Mouse (Mus musculus) MEL (cell line): ENCODE measurements around the gene Pip5k1b.

ENCODE experiments used
- CHD2 ChIP-seq: IDR thresholded peaks from 2 replicates; pipeline ENCODE4 v1.6.1; 2011; ENCODE audit warnings: low read length, improper control_type of control experiment
- CTCF ChIP-seq, 3 experiments: IDR thresholded peaks in 2 of 3; conservative IDR thresholded peaks in 1 of 3; 2 replicates each; pipeline ENCODE4 v1.5.1; 2011 to 2012; ENCODE audit warnings: low read length in 3 of 3, low read depth in 2 of 3, mild to moderate bottlenecking in 2 of 3, improper control_type of control experiment in 1 of 3, inconsistent platforms in 1 of 3, mixed read lengths in 1 of 3, moderate library complexity in 1 of 3; ENCODE audit not compliant: control insufficient read depth in 1 of 3, insufficient read depth in 1 of 3, poor library complexity in 1 of 3, severe bottlenecking in 1 of 3
- EP300 ChIP-seq, 2 experiments: IDR thresholded peaks; 2 replicates each; pipeline ENCODE4 v1.6.1; 2011; ENCODE audit warnings: improper control_type of control experiment in 2 of 2, low read length in 2 of 2, low read depth in 1 of 2, mild to moderate bottlenecking in 1 of 2
- GATA1 ChIP-seq: IDR thresholded peaks from 2 replicates; pipeline ENCODE4 v1.6.1; 2011; ENCODE audit warnings: low read depth, low read length, improper control_type of control experiment
- MAX ChIP-seq: IDR thresholded peaks from 2 replicates; pipeline ENCODE4 v1.6.1; 2011; ENCODE audit warnings: low read length, improper control_type of control experiment
- MXI1 ChIP-seq: IDR thresholded peaks from 2 replicates; pipeline ENCODE4 v1.6.1; 2011; ENCODE audit warnings: mild to moderate bottlenecking, low read depth, low read length, improper control_type of control experiment
- POLR2A ChIP-seq, 2 experiments: IDR thresholded peaks; 2 replicates each; pipeline ENCODE4 v1.6.1; 2011 to 2012; ENCODE audit warnings: low read length in 2 of 2, mild to moderate bottlenecking in 2 of 2, control low read depth in 1 of 2, improper control_type of control experiment in 1 of 2, low read depth in 1 of 2, moderate library complexity in 1 of 2; ENCODE audit not compliant: control insufficient read depth in 1 of 2, insufficient read depth in 1 of 2, poor library complexity in 1 of 2
- TAL1 ChIP-seq: IDR thresholded peaks from 2 replicates; pipeline ENCODE4 v1.6.1; 2012; ENCODE audit warnings: mild to moderate bottlenecking, inconsistent platforms, low read length, moderate library complexity, mixed read lengths
- TBP ChIP-seq: IDR thresholded peaks from 2 replicates; pipeline ENCODE4 v1.8.0; 2011; ENCODE audit warnings: low read depth, low read length, improper control_type of control experiment
- USF1 ChIP-seq: IDR thresholded peaks from 2 replicates; pipeline ENCODE4 v1.6.1; 2014; ENCODE audit warnings: low read depth, mild to moderate bottlenecking, inconsistent platforms, low read length, improper control_type of control experiment, moderate library complexity
- ZC3H11A ChIP-seq: IDR thresholded peaks from 2 replicates; pipeline ENCODE4 v1.6.1; 2012; ENCODE audit warnings: low read depth, mild to moderate bottlenecking, inconsistent platforms, low read length, improper control_type of control experiment
- ZNF384 ChIP-seq: IDR thresholded peaks from 2 replicates; pipeline ENCODE4 v1.6.1; 2012; ENCODE audit warnings: low read depth, mild to moderate bottlenecking, inconsistent platforms, low read length, improper control_type of control experiment

DNA sequence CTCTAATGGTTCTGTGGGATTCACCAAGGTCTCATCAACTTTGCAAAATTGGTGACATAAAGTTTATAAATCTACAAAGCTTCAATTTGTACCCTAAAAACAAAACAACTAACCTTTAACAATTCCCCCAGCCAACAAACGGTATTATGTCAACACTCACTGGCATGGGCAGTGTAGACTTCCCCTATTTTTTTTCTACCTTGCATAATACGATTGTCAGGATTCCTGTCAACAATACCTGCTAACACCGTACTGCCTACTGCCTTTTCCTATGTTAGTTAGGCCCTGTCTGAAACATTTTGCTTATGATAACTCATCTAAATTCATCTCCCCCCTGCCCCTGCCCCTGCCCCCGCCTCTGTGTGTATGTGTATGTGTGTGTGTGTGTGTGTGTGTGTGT lies 61.8 kb downstream of the Pip5k1b start:
- TF ChIP-seq EP300 (IDR thresholded peaks at IDR 0.05; ENCODE audit: low read depth in 1 of 2, low read length in 2 of 2) (no peak), ZC3H11A (no peak), MAX (no peak), POLR2A (IDR thresholded peaks at IDR 0.05; ENCODE audit: control insufficient read depth in 1 of 2, insufficient read depth in 1 of 2, low read depth in 1 of 2, low read length in 2 of 2, poor library complexity in 1 of 2) (no peak), MXI1 (no peak), USF1 (no peak), CTCF (IDR thresholded peaks at IDR 0.05 in 2 of 3, conservative IDR thresholded peaks at IDR 0.05 in 1 of 3; ENCODE audit: control insufficient read depth in 1 of 3, insufficient read depth in 1 of 3, low read depth in 2 of 3, low read length in 3 of 3, poor library complexity in 1 of 3, severe bottlenecking in 1 of 3) (no peak), TBP (no peak), TAL1 (no peak), GATA1 (no peak), ZNF384 (0 out of 2 replicates have a peak, but pooled peaks have one; percentile 8), CHD2 (no peak)
